Mouse (Mus musculus) midbrain, embryonic 15.5 days (tissue): Measurements from ENCODE around the gene Mob3a. TPM values are rescaled to one million over a fixed set of nuclear protein-coding genes. Genes with fewer than 3 reads are reported as not detected.

Experiments
- ATAC-seq: fragments of 200-750 bp; cut with Nextera tagmentation; replicated peaks from 2 replicates; pipeline ENCODE4 v1.8.0; 2017; ENCODE audit warnings: moderate TSS enrichment
- H3K27ac ChIP-seq: fragments of 300-500 bp; sonication (generic); 2 replicates; pipeline ENCODE4 v1.5.1; 2015; ENCODE audit warnings: mild to moderate bottlenecking, inconsistent platforms
- H3K27me3 ChIP-seq: fragments of 300-500 bp; sonication (generic); replicated peaks from 2 replicates; pipeline ENCODE4 v1.6.1; 2015; ENCODE audit warnings: inconsistent platforms
- H3K36me3 ChIP-seq: fragments of 300-500 bp; sonication (generic); replicated peaks from 2 replicates; pipeline ENCODE4 v1.6.1; 2015; ENCODE audit warnings: inconsistent platforms
- H3K4me1 ChIP-seq: fragments of 300-500 bp; sonication (generic); 2 replicates; pipeline ENCODE4 v1.6.1; 2015; ENCODE audit warnings: inconsistent platforms
- H3K4me2 ChIP-seq: fragments of 300-500 bp; sonication (generic); 2 replicates; pipeline ENCODE4 v1.6.1; 2015; ENCODE audit warnings: inconsistent platforms, mild to moderate bottlenecking, moderate library complexity
- H3K4me3 ChIP-seq: fragments of 300-500 bp; sonication (generic); 2 replicates; pipeline ENCODE4 v1.5.1; 2015; ENCODE audit warnings: mild to moderate bottlenecking, inconsistent platforms
- H3K9ac ChIP-seq: fragments of 300-500 bp; sonication (generic); 2 replicates; pipeline ENCODE4 v1.6.1; 2015; ENCODE audit warnings: mild to moderate bottlenecking, inconsistent platforms
- H3K9me3 ChIP-seq: fragments of 300-500 bp; sonication (generic); 2 replicates; pipeline ENCODE4 v1.6.1; 2016; ENCODE audit warnings: inconsistent platforms
- WGBS: fragments of 180-500 bp; shearing (Covaris S2); methylation state at CpG from one replicate; pipeline ENCODE4 v1.1.7; 2015; ENCODE audit warnings: mixed read lengths; 5-methylcytosine and 5-hydroxymethylcytosine counted together
- polyA plus RNA-seq: library from polyadenylated mRNA; unstranded; fragments of >200 nt; fragmentation: Nextera tagmentation; extraction: Ambion mirVana; gene quantifications from 2 replicates; pipeline ENCODE4 v1.2.1, GENCODE M21; 2015

The Mob3a gene
- polyA plus RNA-seq, 1 experiment from 2014 or later = 63.4 TPM

DNA sequence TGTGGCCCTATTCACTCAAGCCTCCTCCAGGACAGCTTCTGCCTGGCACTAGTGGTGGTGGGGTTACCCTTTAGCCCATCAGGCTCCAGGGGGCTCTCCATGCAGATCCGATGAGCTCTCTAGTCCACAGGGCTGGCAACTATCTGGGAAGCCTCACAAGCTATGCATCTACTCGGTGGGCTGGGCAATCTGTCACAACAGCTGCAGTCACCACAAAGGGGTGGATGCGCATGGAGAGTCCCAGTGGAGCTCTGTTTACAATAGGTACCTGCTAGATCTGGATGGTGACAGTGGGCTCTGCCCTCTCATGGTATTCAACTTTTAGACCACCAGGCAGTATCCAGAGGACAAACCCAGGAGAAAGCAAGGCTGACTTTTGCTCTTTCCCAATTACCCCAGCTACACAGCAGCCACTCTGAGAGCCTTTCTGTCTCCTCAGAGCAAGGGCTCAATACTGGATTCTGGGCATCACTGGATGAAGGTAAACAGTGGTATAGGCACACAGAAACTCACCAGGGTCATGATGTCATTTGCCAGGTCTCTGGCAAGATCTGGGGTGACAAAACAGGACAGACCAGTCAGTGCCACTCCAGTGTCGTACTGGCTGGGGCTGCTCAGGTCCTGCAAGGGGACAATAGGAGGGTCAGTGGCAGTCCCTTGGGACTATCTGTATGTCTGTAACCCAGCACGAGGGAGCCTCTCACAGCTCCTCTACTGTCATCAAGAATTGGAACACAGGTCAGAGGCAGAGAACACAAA lies 25.8 kb upstream of the Mob3a start:
- Histone ChIP-seq H3K4me3 (no peak overlapping the region), H3K36me3 (peaks cover 58% of the 10 kb centered on the region), H3K9me3 (no peaks in the 10 kb centered on the region), H3K4me1 (no peaks in the 10 kb centered on the region), H3K27me3 (no peaks in the 10 kb centered on the region), H3K4me2 (no peak overlapping the region), H3K9ac (no peak overlapping the region), H3K27ac (no peak overlapping the region)
- no peak for ATAC-seq
- WGBS = 86% methylated on average over 5 of the region's 5 CpGs

GRCm38 (mm10) chr10:80717281-80717680 lies 15.5 kb upstream of the Mob3a start:
- peaks cover 91% of the 10 kb centered on the region for H3K36me3 ChIP-seq
- no peaks in the 10 kb centered on the region for H3K27me3 ChIP-seq
- no peak for ATAC-seq
- 79% methylated on average over 1 of the region's 1 CpGs for WGBS
- no peaks in the 10 kb centered on the region for H3K9me3 ChIP-seq
- no peak overlapping the region for H3K4me3 ChIP-seq
- H3K27ac ChIP-seq = no peak overlapping the region
- no peaks in the 10 kb centered on the region for H3K4me1 ChIP-seq
- no peak overlapping the region for H3K4me2 ChIP-seq
- no peak overlapping the region for H3K9ac ChIP-seq

GRCm38 (mm10) chr10:80710834-80711233 lies 9.1 kb upstream of the Mob3a start:
- no peaks in the 10 kb centered on the region for H3K4me1 ChIP-seq
- no peaks in the 10 kb centered on the region for H3K27me3 ChIP-seq
- H3K9me3 ChIP-seq = no peaks in the 10 kb centered on the region
- peaks cover 80% of the 10 kb centered on the region for H3K36me3 ChIP-seq
- H3K27ac ChIP-seq = no peak overlapping the region
- no peak for ATAC-seq
- no peak overlapping the region for H3K4me3 ChIP-seq
- H3K9ac ChIP-seq = no peak overlapping the region
- H3K4me2 ChIP-seq = no peak overlapping the region
- 93% methylated on average over 3 of the region's 3 CpGs for WGBS

- H3K36me3 ChIP-seq = peaks cover 35% of the 10 kb centered on the region
- 76% methylated on average over 3 of the region's 3 CpGs for whole genome bisulfite sequencing
Measured at GRCm38 (mm10) chr10:80705479-80705878, 3.7 kb upstream of the Mob3a start.

GRCm38 (mm10) chr10:80705033-80705432 lies 3.3 kb upstream of the Mob3a start:
- 77% methylated on average over 3 of the region's 3 CpGs for WGBS
- Histone ChIP-seq H3K36me3 (peaks cover 31% of the 10 kb centered on the region), H3K9ac (no peak overlapping the region), H3K4me2 (no peak overlapping the region), H3K4me3 (no peak overlapping the region), H3K27me3 (no peaks in the 10 kb centered on the region), H3K27ac (no peak overlapping the region), H3K9me3 (no peaks in the 10 kb centered on the region), H3K4me1 (peaks cover 30% of the 10 kb centered on the region)
- no peak for ATAC-seq

More at GRCm38 (mm10) chr10:80705479-80705878, 3.7 kb upstream of the Mob3a start:
- Histone ChIP-seq H3K9me3 (no peaks in the 10 kb centered on the region), H3K4me3 (no peak overlapping the region), H3K27me3 (no peaks in the 10 kb centered on the region), H3K9ac (no peak overlapping the region), H3K4me1 (peaks cover 26% of the 10 kb centered on the region), H3K27ac (no peak overlapping the region), H3K4me2 (no peak overlapping the region)
- ATAC-seq = no peak

DNA sequence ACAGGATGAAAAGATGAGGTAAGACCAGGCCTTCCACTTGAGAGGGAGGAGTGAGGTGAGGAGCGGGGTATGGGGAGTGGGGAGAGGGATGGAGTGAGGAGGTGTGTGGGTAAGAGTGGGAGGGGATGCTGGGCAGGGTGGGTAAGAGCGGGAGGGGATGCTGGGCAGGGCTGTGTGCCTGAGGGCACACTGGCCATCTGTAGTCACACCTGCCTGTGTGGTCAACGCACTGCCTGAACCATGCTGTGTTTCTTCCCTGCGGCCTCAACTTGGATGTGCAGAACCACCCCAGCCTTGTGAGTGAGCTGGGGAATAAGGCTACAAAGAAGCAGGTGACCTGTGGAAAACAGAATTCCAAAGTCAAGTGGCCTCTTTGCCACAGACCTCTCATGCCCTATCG lies 2.6 kb upstream of the Mob3a start:
- Histone ChIP-seq H3K4me3 (no peak overlapping the region), H3K9me3 (no peaks in the 10 kb centered on the region), H3K27me3 (no peaks in the 10 kb centered on the region), H3K36me3 (peaks cover 25% of the 10 kb centered on the region), H3K9ac (no peak overlapping the region), H3K27ac (no peak overlapping the region), H3K4me1 (peaks cover 34% of the 10 kb centered on the region), H3K4me2 (no peak overlapping the region)
- no peak for ATAC-seq
- 81% methylated on average over 5 of the region's 5 CpGs for WGBS

GRCm38 (mm10) chr10:80703643-80704042 lies 1.9 kb upstream of the Mob3a start:
- Histone ChIP-seq H3K9ac (no peak overlapping the region), H3K9me3 (no peaks in the 10 kb centered on the region), H3K36me3 (peaks cover 17% of the 10 kb centered on the region), H3K4me2 (peak overlapping the region; percentile 66), H3K27me3 (no peaks in the 10 kb centered on the region), H3K27ac (peak overlapping the region; percentile 89), H3K4me1 (peaks cover 34% of the 10 kb centered on the region), H3K4me3 (peak overlapping the region; percentile 79)
- ATAC-seq = no peak
- 93% methylated on average over 5 of the region's 5 CpGs for WGBS

DNA sequence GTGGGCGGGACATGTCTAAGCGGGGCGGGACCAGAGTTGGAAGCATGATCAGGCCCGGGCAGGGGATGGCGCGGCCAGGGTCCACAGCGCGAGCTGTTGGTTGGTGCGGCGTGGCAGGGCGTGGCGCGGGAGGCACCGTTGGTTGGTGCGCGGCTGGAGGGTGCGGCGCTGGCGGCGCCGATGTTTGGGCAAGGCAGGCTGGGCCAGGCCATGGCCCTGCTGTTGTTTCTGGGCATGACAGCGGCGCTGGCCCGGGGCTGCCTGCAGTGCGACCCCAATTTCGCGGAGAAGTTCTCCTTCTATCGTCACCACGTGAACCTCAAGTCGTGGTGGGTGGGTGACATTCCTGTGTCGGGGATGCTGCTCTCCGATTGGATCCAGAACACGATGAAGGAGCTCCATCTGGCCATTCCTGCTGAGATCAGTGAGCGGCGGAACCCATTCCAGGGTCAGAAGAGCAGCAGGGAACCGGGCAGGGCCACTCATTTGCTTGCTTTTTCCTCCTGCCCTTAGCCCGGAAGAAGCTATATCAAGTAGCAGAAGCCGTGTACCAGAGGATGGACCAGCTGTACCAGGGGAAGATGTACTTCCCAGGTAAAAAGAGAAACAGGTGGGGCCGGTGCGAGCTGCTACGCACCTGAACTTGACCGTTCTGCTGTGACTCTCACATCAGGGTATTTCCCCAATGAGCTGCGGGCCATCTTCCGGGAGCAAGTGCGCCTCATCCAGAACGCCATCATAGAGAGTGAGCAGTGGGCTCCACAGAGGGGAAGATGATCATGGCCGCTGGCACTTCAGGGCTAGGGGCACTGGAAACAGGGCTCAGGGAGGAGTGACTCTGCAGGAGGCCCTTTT lies 986 bp upstream of the Mob3a start:
- no peaks in the 10 kb centered on the region for H3K27me3 ChIP-seq
- peaks cover 9% of the 10 kb centered on the region for H3K36me3 ChIP-seq
- peaks cover 40% of the 10 kb centered on the region for H3K4me1 ChIP-seq
- H3K4me3 ChIP-seq = peak overlapping the region; percentile 79
- H3K27ac ChIP-seq = peak overlapping the region; percentile 89
- H3K9ac ChIP-seq = peak overlapping the region; percentile 42
- ATAC-seq = peak; percentile 88
- H3K9me3 ChIP-seq = no peaks in the 10 kb centered on the region
- 3% methylated on average over 47 of the region's 47 CpGs for WGBS
- H3K4me2 ChIP-seq = peak overlapping the region; percentile 66

GRCm38 (mm10) chr10:80700732-80701131 lies 1.0 kb downstream of the Mob3a start:
- Histone ChIP-seq H3K4me2 (peak overlapping the region; percentile 66), H3K9ac (peak overlapping the region; percentile 69; the same call in 1 of the 2 replicates), H3K27me3 (no peaks in the 10 kb centered on the region), H3K4me3 (peak overlapping the region; percentile 79), H3K36me3 (no peaks in the 10 kb centered on the region), H3K27ac (peak overlapping the region; percentile 89; the same call in 1 of the 2 replicates), H3K4me1 (peaks cover 41% of the 10 kb centered on the region), H3K9me3 (no peaks in the 10 kb centered on the region)
- ATAC-seq = no peak
- 47% methylated on average over 4 of the region's 4 CpGs for WGBS

GRCm38 (mm10) chr10:80700038-80700504 lies 1.7 kb downstream of the Mob3a start:
- Histone ChIP-seq H3K4me3 (no peak overlapping the region; the same call in 1 of the 2 replicates), H3K27ac (no peak overlapping the region), H3K9me3 (no peaks in the 10 kb centered on the region), H3K27me3 (no peaks in the 10 kb centered on the region), H3K4me2 (peak overlapping the region; percentile 66; the same call in 1 of the 2 replicates), H3K36me3 (no peaks in the 10 kb centered on the region), H3K9ac (no peak overlapping the region), H3K4me1 (peaks cover 41% of the 10 kb centered on the region)
- ATAC-seq = no peak
- WGBS = 88% methylated on average over 7 of the region's 7 CpGs

DNA sequence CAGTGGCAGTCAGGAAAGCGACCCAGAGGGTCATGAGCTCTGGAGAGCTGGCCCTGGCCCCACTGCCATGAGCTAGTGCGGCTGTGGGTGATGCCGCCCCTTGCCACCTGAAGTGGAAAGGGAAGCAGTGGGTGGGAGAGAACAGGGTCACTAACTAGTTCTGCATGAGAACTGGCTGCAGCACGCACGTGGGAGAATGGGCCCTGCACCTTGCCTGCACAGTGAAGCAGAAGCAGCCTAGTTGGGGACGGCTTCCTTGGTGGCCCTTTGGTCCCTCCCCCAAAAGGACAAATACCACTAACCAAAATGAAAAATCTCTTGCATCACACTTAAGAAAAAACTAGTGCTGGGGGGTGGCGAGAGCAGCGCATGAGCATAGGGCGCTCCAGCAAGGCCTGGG lies 3.2 kb downstream of the Mob3a start:
- no peak overlapping the region; the same call in 1 of the 2 replicates for H3K9ac ChIP-seq
- no peak overlapping the region for H3K4me2 ChIP-seq
- no peak overlapping the region for H3K4me3 ChIP-seq
- 0 out of 2 replicates have a peak, but pooled peaks cover 3% of the 10 kb centered on the region for H3K36me3 ChIP-seq
- WGBS = 95% methylated on average over 9 of the region's 9 CpGs
- no peaks in the 10 kb centered on the region for H3K27me3 ChIP-seq
- no peak for ATAC-seq
- H3K9me3 ChIP-seq = no peaks in the 10 kb centered on the region
- peaks cover 35% of the 10 kb centered on the region for H3K4me1 ChIP-seq
- no peak overlapping the region for H3K27ac ChIP-seq

GRCm38 (mm10) chr10:80697812-80698211 lies 4.0 kb downstream of the Mob3a start:
- 71% methylated on average over 9 of the region's 9 CpGs for WGBS
- no peak for ATAC-seq
- H3K36me3 ChIP-seq = 0 out of 2 replicates have a peak, but pooled peaks cover 3% of the 10 kb centered on the region
- no peak overlapping the region for H3K9ac ChIP-seq
- H3K27ac ChIP-seq = no peak overlapping the region
- H3K4me1 ChIP-seq = peaks cover 27% of the 10 kb centered on the region
- no peak overlapping the region for H3K4me3 ChIP-seq
- no peaks in the 10 kb centered on the region for H3K9me3 ChIP-seq
- H3K4me2 ChIP-seq = no peak overlapping the region
- H3K27me3 ChIP-seq = no peaks in the 10 kb centered on the region
